Mouse (Mus musculus) thymus, adult 2 months (tissue): ENCODE results near the gene Vps33a. TPM values are rescaled to one million over a fixed set of nuclear protein-coding genes. Genes with fewer than 3 reads are reported as not detected.

Source experiments
- DNase-seq: peaks from one replicate; pipeline ENCODE4 v3.0.0; 2021
- H3K27ac ChIP-seq: fragments of 200-500 bp; 2 replicates; pipeline ENCODE4 v1.5.1; 2012; ENCODE audit warnings: low read length, control low read depth; ENCODE audit not compliant: control insufficient read depth, insufficient read depth
- H3K27me3 ChIP-seq: fragments of 200-500 bp; 2 replicates; pipeline ENCODE4 v1.6.1; 2012; ENCODE audit warnings: mild to moderate bottlenecking, low read length, moderate library complexity, mixed read lengths; ENCODE audit not compliant: control insufficient read depth, insufficient read depth
- H3K36me3 ChIP-seq: fragments of 200-500 bp; 2 replicates; pipeline ENCODE4 v1.6.1; 2012; ENCODE audit warnings: mild to moderate bottlenecking, low read length, moderate library complexity; ENCODE audit not compliant: control insufficient read depth, insufficient read depth
- H3K4me1 ChIP-seq: fragments of 200-500 bp; replicated peaks from 2 replicates; pipeline ENCODE4 v1.6.1; 2012; ENCODE audit warnings: low read length; ENCODE audit not compliant: control insufficient read depth, insufficient read depth
- H3K4me3 ChIP-seq: fragments of 200-500 bp; 2 replicates; pipeline ENCODE4 v1.5.1; 2012; ENCODE audit warnings: mild to moderate bottlenecking, low read length, control low read depth, moderate library complexity; ENCODE audit not compliant: control insufficient read depth, insufficient read depth
- CTCF ChIP-seq: fragments of 200-500 bp; IDR thresholded peaks from 2 replicates; pipeline ENCODE4 v1.5.1; 2012; ENCODE audit warnings: mild to moderate bottlenecking, control low read depth, low read length, moderate library complexity, borderline replicate concordance; ENCODE audit not compliant: control insufficient read depth, poor library complexity, insufficient read depth; ENCODE audit errors: extremely low read depth
- POLR2A ChIP-seq: fragments of 200-500 bp; IDR thresholded peaks from 2 replicates; pipeline ENCODE4 v1.6.1; 2012; ENCODE audit warnings: mild to moderate bottlenecking, low read length, control low read depth, moderate library complexity; ENCODE audit not compliant: control insufficient read depth, poor library complexity, insufficient read depth; ENCODE audit errors: extremely low read depth
- WGBS: fragments of 180-500 bp; shearing (Covaris S2); methylation state at CpG from one replicate; pipeline ENCODE4 v1.1.7; 2018; 5-methylcytosine and 5-hydroxymethylcytosine counted together
- polyA plus RNA-seq: library from polyadenylated mRNA; depleted of rRNA; stranded (reverse); fragments of >200 nt; gene quantifications from 2 replicates; pipeline ENCODE4 v1.2.3, GENCODE M21; 2012; rRNA removed

The Vps33a gene
- polyA plus RNA-seq, 1 experiment, result 26.3 TPM

- Histone ChIP-seq H3K4me3 (no peak overlapping the region), H3K27me3 (no peaks in the 10 kb centered on the region), H3K36me3 (no peaks in the 10 kb centered on the region), H3K27ac (no peak overlapping the region), H3K4me1 (peaks cover 12% of the 10 kb centered on the region)
- TF ChIP-seq POLR2A, result no peak
- no peak for TF ChIP-seq CTCF
- 46% methylated on average over 4 of the region's 4 CpGs for WGBS
- no peak for DNase-seq
These were observed 70.9 kb downstream of the Vps33a start for GRCm38 (mm10) chr5:123501973-123502372.

GRCm38 (mm10) chr5:123499717-123500116 is 73.1 kb downstream of the Vps33a start:
- no peak overlapping the region for H3K4me3 ChIP-seq
- no peaks in the 10 kb centered on the region for H3K27me3 ChIP-seq
- H3K36me3 ChIP-seq, result no peaks in the 10 kb centered on the region
- no peak for TF ChIP-seq CTCF
- TF ChIP-seq POLR2A, result no peak
- peaks cover 12% of the 10 kb centered on the region for H3K4me1 ChIP-seq
- no peak overlapping the region for H3K27ac ChIP-seq
- 54% methylated on average over 4 of the region's 4 CpGs for WGBS
- DNase-seq, result peak; percentile 32

GRCm38 (mm10) chr5:123489935-123490334 is 82.9 kb downstream of the Vps33a start:
- DNase-seq, result no peak
- Histone ChIP-seq H3K4me1 (no peaks in the 10 kb centered on the region), H3K4me3 (no peak overlapping the region), H3K27me3 (no peaks in the 10 kb centered on the region), H3K36me3 (no peaks in the 10 kb centered on the region), H3K27ac (no peak overlapping the region)
- WGBS, result 64% methylated on average over 9 of the region's 9 CpGs
- TF ChIP-seq POLR2A (no peak), CTCF (no peak)

GRCm38 (mm10) chr5:123489112-123489785 is 83.6 kb downstream of the Vps33a start, which contains the start of the genes Lrrc43 and Il31:
Lrrc43 (plus strand) TSS chr5:123489305.
Il31 (minus strand) TSS chr5:123489489.
- 19% methylated on average over 25 of the region's 25 CpGs for WGBS
- DNase-seq, result no peak
- TF ChIP-seq CTCF (no peak), POLR2A (no peak)
- H3K27me3 ChIP-seq, result no peaks in the 10 kb centered on the region
- no peak within 1 kb of the TSS for H3K27ac ChIP-seq
- no peak within 1 kb of the TSS for H3K4me3 ChIP-seq
- H3K36me3 ChIP-seq, result no peaks in the 10 kb centered on the region
- no peaks in the 10 kb centered on the region for H3K4me1 ChIP-seq

DNA sequence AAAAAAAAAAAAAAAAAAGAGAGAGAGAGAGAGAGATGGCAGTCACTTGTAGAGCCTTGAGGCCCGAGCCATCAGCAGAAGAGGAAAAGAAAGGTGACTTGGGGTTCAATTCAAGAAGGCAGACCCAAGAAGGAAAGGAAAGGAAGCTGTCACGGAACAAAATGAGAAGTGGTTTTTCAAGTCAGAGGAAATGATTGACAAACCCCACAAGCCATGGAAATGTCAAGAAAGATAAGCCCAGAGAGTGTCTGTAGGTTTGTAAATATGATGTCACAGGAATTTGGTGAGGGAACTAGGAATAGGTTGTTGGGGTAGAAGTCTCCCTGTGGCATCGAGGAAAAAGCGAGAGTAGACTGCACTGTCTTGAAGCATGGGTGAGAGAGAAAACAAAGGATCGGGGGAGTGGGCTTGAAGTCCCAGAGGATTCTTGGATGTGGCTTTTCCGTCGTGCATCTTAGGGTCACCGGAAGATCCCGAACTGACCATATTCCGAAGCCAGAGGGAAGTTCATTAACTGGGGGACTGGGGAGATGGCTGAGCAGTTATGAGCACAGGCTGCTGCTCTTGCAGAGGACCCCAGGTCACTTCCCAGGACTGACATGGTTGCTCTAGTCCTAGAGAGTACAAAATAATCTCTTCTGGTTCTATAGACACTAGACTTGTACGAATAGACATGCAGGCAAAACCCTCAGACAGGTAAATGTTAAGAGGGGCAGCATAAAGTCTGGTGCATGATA is 85.0 kb downstream of the Vps33a start:
- H3K36me3 ChIP-seq, result no peaks in the 10 kb centered on the region
- TF ChIP-seq CTCF (no peak), POLR2A (no peak)
- no peak overlapping the region for H3K4me3 ChIP-seq
- no peak overlapping the region for H3K27ac ChIP-seq
- WGBS, result 63% methylated on average over 11 of the region's 11 CpGs
- no peaks in the 10 kb centered on the region for H3K4me1 ChIP-seq
- no peaks in the 10 kb centered on the region for H3K27me3 ChIP-seq
- no peak for DNase-seq

Other genes starting within 250 kb of the Vps33a start
- 29.4 and 34.4 TPM in 2 replicates for gene Bcl7a, start 229.2 kb downstream of the Vps33a start, polyA plus RNA-seq
- gene Mlxip, start 178.2 kb downstream of the Vps33a start, polyA plus RNA-seq, result 113 and 124 TPM in 2 replicates
- gene Lrrc43, start 83.7 kb downstream of the Vps33a start, polyA plus RNA-seq, result 0.09 and 0.18 TPM in 2 replicates
- gene Il31, start 83.5 kb downstream of the Vps33a start, polyA plus RNA-seq, result not detected in 2 replicates
- 0.28 and 0.63 TPM in 2 replicates for gene B3gnt4, start 62.6 kb downstream of the Vps33a start, polyA plus RNA-seq
- gene Diablo, start 48.9 kb downstream of the Vps33a start, polyA plus RNA-seq, result 88.1 and 104 TPM in 2 replicates
- 6.6 and 12.1 TPM in 2 replicates for gene Gm49027, start 47.5 kb downstream of the Vps33a start, polyA plus RNA-seq
- gene Clip1, start 111.6 kb upstream of the Vps33a start, polyA plus RNA-seq, result 17.1 and 17.6 TPM in 2 replicates
- 71.5 and 78.8 TPM in 2 replicates for gene Zcchc8, start 148.1 kb upstream of the Vps33a start, polyA plus RNA-seq
- gene Rsrc2, start 176.4 kb upstream of the Vps33a start, polyA plus RNA-seq, result 18.6 and 22.6 TPM in 2 replicates
- gene Kntc1, start 176.7 kb upstream of the Vps33a start, polyA plus RNA-seq, result 12.6 and 16.0 TPM in 2 replicates